Mouse (Mus musculus) embryo, embryonic 11.5 days (tissue): ENCODE results near the gene Casq1.
"Not testable (repeated sequence)": the region's sequence is repeated elsewhere in the genome, so short reads cannot be mapped to it uniquely, and the experiment has no call there.

Experiments
- DNase-seq: peaks from one replicate; pipeline ENCODE4 v3.0.0-alpha.2; 2012; ENCODE audit warnings: low read depth, low spot score

Casq1 gene

GRCm38 (mm10) chr1:172219451-172220406 lies at the start of gene Casq1:
Casq1 (minus strand) TSS chr1:172219868.
- no peak for DNase-seq

GRCm38 (mm10) chr1:172261477-172262078 lies 41.9 kb upstream of the Casq1 start, which contains the start of gene Igsf8:
Igsf8 (plus strand) TSS chr1:172261641.
- DNase-seq: no peak

- no peak for DNase-seq
Observed at GRCm38 (mm10) chr1:172258314-172258713, 38.6 kb upstream of the Casq1 start, which contains the start of gene Atp1a4. Atp1a4 (minus strand) TSS chr1:172258414.

- DNase-seq: no peak
Observed at GRCm38 (mm10) chr1:172247679-172248078, 28.0 kb upstream of the Casq1 start.

- no peak for DNase-seq
Observed at GRCm38 (mm10) chr1:172247216-172247615, 27.5 kb upstream of the Casq1 start.

GRCm38 (mm10) chr1:172244645-172245044 lies 25.0 kb upstream of the Casq1 start:
- DNase-seq: not testable (repeated sequence)

- no peak for DNase-seq
Observed at GRCm38 (mm10) chr1:172243547-172244205, 24.0 kb upstream of the Casq1 start.

GRCm38 (mm10) chr1:172242401-172242800 lies 22.7 kb upstream of the Casq1 start:
- no peak for DNase-seq

GRCm38 (mm10) chr1:172240945-172241708 lies 21.5 kb upstream of the Casq1 start:
- no peak for DNase-seq

- no peak for DNase-seq
Observed at GRCm38 (mm10) chr1:172229215-172229614, 9.5 kb upstream of the Casq1 start.

GRCm38 (mm10) chr1:172228209-172228608 lies 8.5 kb upstream of the Casq1 start:
- DNase-seq: no peak

- DNase-seq: no peak
Observed at GRCm38 (mm10) chr1:172221297-172222063, 1.8 kb upstream of the Casq1 start.

GRCm38 (mm10) chr1:172220414-172220813 lies 746 bp upstream of the Casq1 start:
- DNase-seq: no peak

GRCm38 (mm10) chr1:172218164-172218910 lies 1.3 kb downstream of the Casq1 start:
- DNase-seq: no peak

- peak; percentile 85 for DNase-seq
Observed at GRCm38 (mm10) chr1:172217148-172217547, 2.5 kb downstream of the Casq1 start.

GRCm38 (mm10) chr1:172214748-172215147 lies 4.9 kb downstream of the Casq1 start:
- no peak for DNase-seq

- DNase-seq: no peak
Observed at GRCm38 (mm10) chr1:172213771-172214170, 5.9 kb downstream of the Casq1 start.

GRCm38 (mm10) chr1:172212776-172213175 lies 6.9 kb downstream of the Casq1 start:
- no peak for DNase-seq

GRCm38 (mm10) chr1:172207111-172207584 lies 12.5 kb downstream of the Casq1 start:
- DNase-seq: no peak
